Mouse (Mus musculus) erythroblast, embryonic 14.5 days (primary cell): ENCODE data around the gene Haus3. TPM values are rescaled to one million over a fixed set of nuclear protein-coding genes. Genes with fewer than 3 reads are reported as not detected.
A peak's percentile ranks its signal among the peaks of the same experiment; 100 is the strongest.

Experiments used
- H3K27me3 ChIP-seq: 2 replicates; pipeline ENCODE4 v1.6.1; 2012; ENCODE audit warnings: inconsistent platforms; ENCODE audit not compliant: control insufficient read depth
- H3K36me3 ChIP-seq: 2 replicates; pipeline ENCODE4 v1.6.1; 2012; ENCODE audit warnings: mild to moderate bottlenecking, inconsistent platforms; ENCODE audit not compliant: control insufficient read depth
- H3K4me1 ChIP-seq: 2 replicates; pipeline ENCODE4 v1.6.1; 2012; ENCODE audit warnings: inconsistent platforms; ENCODE audit not compliant: control insufficient read depth
- H3K4me3 ChIP-seq: replicated peaks from 2 replicates; pipeline ENCODE3; 2012; ENCODE audit warnings: moderate library complexity, mild to moderate bottlenecking, inconsistent platforms
- H3K9me3 ChIP-seq: 2 replicates; pipeline ENCODE4 v1.6.1; 2012; ENCODE audit warnings: low read length, inconsistent platforms, mixed read lengths; ENCODE audit not compliant: control insufficient read depth
- GATA1 ChIP-seq: IDR thresholded peaks from 2 replicates; pipeline ENCODE4 v1.6.1; 2012; ENCODE audit warnings: low read length, inconsistent platforms, mixed read lengths
- TAL1 ChIP-seq: IDR thresholded peaks from 3 replicates; pipeline ENCODE4 v1.6.1; 2012; ENCODE audit warnings: low read length, inconsistent platforms, mixed read lengths
- polyA plus RNA-seq: library from polyadenylated mRNA; stranded (reverse); fragments of >175 nt; gene quantifications from 2 replicates; pipeline ENCODE4 v1.2.3, GENCODE M21; 2012

Gene Haus3
- polyA plus RNA-seq, 1 experiment: 0.11 TPM

- H3K36me3 ChIP-seq: peaks cover 8% of the 10 kb centered on the region; the same call in 1 of the 2 replicates
- H3K27me3 ChIP-seq: no peaks in the 10 kb centered on the region
- peaks cover 3% of the 10 kb centered on the region; the same call in 1 of the 2 replicates for H3K4me1 ChIP-seq
- no peak overlapping the region for H3K4me3 ChIP-seq
- no peak for TF ChIP-seq GATA1
- no peak for TF ChIP-seq TAL1
- no peaks in the 10 kb centered on the region for H3K9me3 ChIP-seq
These were observed 8.5 kb upstream of the Haus3 start for GRCm38 (mm10) chr5:34177821-34178220.

- TF ChIP-seq GATA1: no peak
- TF ChIP-seq TAL1: no peak
- H3K4me3 ChIP-seq: no peak overlapping the region
- no peaks in the 10 kb centered on the region for H3K27me3 ChIP-seq
- H3K4me1 ChIP-seq: peaks cover 3% of the 10 kb centered on the region; the same call in 1 of the 2 replicates
- H3K9me3 ChIP-seq: no peaks in the 10 kb centered on the region
- peaks cover 8% of the 10 kb centered on the region; the same call in 1 of the 2 replicates for H3K36me3 ChIP-seq
These were observed 7.8 kb upstream of the Haus3 start for GRCm38 (mm10) chr5:34177091-34177490.

DNA sequence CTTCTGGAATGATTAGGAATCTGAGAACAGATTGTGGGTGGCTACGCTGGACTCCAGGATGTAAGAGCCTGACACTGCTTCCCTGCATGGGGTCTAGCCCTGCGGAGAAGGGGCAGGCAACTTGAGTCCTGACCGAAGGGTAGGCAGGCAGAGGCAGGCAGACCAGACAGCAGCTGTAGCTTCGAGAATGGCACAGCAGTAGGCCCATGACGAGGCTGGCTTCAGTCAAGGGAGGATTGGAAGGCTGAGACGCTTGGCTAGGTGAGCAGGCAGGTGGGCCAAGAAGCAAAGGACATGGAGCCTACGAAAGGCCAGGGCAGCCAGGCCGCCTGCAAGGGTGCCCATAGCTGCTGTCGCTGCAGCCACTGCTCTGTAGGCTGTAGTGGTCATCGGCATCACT, 7.4 kb upstream of the Haus3 start:
- Histone ChIP-seq H3K27me3 (no peaks in the 10 kb centered on the region), H3K9me3 (no peaks in the 10 kb centered on the region), H3K4me3 (no peak overlapping the region), H3K36me3 (peaks cover 8% of the 10 kb centered on the region; the same call in 1 of the 2 replicates), H3K4me1 (peaks cover 2% of the 10 kb centered on the region; the same call in 1 of the 2 replicates)
- no peak for TF ChIP-seq GATA1
- TF ChIP-seq TAL1: no peak

DNA sequence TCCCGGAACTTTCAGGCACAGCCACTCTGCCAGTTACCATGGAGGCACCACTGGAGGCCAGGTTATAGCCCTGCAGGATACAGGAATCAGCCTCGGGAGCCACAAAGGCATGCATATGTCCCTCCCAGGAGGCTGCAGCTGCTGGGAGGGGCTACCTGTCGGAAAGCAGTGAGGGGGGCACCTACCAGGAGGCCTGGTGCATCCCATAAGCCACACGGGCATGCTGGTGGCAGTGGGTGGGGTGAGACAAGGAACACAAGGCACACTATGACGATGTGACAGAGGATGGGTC, 6.0 kb upstream of the Haus3 start:
- H3K27me3 ChIP-seq: no peaks in the 10 kb centered on the region
- TF ChIP-seq GATA1 (no peak), TAL1 (no peak)
- H3K36me3 ChIP-seq: peaks cover 8% of the 10 kb centered on the region; the same call in 1 of the 2 replicates
- H3K4me3 ChIP-seq: no peak overlapping the region
- no peaks in the 10 kb centered on the region for H3K9me3 ChIP-seq
- H3K4me1 ChIP-seq: peaks cover 5% of the 10 kb centered on the region

GRCm38 (mm10) chr5:34174550-34175402, 5.4 kb upstream of the Haus3 start:
- Histone ChIP-seq H3K4me3 (no peak overlapping the region), H3K4me1 (peaks cover 10% of the 10 kb centered on the region), H3K36me3 (peaks cover 8% of the 10 kb centered on the region; the same call in 1 of the 2 replicates), H3K27me3 (no peaks in the 10 kb centered on the region), H3K9me3 (no peaks in the 10 kb centered on the region)
- no peak for TF ChIP-seq TAL1
- TF ChIP-seq GATA1: no peak

DNA sequence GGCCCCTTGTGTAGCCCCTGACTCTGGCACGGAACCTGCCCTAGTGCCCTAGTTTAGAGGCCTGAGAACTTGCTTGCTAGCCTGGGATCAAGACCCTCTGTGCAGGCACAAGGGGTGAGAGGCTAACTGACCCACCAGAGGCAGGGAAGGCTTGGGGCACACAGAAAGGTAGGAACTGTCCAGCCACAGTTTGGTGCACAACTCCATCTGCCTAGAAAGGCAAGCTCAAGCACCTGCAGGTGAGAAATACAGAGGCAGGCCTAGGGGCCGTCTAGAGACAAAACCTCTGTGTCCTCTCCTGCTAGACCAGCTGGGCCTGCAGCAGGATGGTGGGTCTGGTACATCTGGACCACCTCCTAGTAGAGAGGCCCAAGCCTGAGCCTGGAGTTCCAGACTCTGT, 4.7 kb upstream of the Haus3 start:
- no peak for TF ChIP-seq TAL1
- TF ChIP-seq GATA1: no peak
- Histone ChIP-seq H3K9me3 (no peaks in the 10 kb centered on the region), H3K36me3 (peaks cover 8% of the 10 kb centered on the region; the same call in 1 of the 2 replicates), H3K4me1 (peaks cover 12% of the 10 kb centered on the region), H3K27me3 (no peaks in the 10 kb centered on the region), H3K4me3 (no peak overlapping the region)

DNA sequence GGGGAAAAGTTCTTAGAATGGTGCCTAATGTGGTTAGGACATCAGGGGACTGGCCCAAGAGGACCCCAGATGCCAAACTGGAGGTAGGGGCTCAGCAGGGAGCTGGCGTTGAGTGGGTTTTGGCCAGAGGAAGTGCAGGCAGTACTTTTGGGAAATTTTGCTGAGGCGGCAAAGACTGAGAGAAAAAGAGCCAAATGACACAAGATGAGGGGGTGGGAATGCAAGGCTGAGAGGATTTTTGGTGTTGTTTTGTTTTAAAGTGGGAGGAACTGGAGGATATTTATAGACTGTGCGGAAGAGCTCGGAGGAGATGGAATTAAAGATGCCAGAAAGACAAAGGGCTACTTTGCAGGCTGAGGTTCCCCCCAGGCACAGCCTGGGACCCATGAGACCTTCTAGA, 1.4 kb upstream of the Haus3 start:
- Histone ChIP-seq H3K27me3 (no peaks in the 10 kb centered on the region), H3K9me3 (no peaks in the 10 kb centered on the region), H3K4me3 (no peak overlapping the region), H3K4me1 (peaks cover 28% of the 10 kb centered on the region), H3K36me3 (peaks cover 15% of the 10 kb centered on the region)
- TF ChIP-seq TAL1: no peak
- no peak for TF ChIP-seq GATA1

DNA sequence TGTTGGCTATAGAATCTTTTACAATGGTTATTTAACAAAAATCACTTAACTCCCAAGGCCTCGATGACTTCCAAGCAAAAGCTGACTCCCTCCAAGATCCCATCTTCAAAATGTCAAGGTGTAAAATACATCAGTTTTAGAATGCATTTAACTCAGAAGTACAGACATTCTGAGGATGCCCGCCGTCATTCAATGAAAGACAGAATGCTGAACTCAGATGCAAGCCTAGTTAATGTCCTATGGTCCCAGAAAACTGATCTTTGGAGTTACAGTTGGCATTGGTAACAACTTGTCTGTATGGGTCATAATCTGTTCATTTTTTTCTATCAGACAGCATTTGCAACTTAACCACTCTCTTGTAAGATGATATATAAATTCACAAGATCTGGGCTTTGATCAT, 627 bp upstream of the Haus3 start:
- H3K4me1 ChIP-seq: peaks cover 35% of the 10 kb centered on the region
- peak overlapping the region; percentile 88 for H3K4me3 ChIP-seq
- peaks cover 20% of the 10 kb centered on the region for H3K36me3 ChIP-seq
- no peaks in the 10 kb centered on the region for H3K27me3 ChIP-seq
- no peak for TF ChIP-seq TAL1
- no peak for TF ChIP-seq GATA1
- H3K9me3 ChIP-seq: no peaks in the 10 kb centered on the region

DNA sequence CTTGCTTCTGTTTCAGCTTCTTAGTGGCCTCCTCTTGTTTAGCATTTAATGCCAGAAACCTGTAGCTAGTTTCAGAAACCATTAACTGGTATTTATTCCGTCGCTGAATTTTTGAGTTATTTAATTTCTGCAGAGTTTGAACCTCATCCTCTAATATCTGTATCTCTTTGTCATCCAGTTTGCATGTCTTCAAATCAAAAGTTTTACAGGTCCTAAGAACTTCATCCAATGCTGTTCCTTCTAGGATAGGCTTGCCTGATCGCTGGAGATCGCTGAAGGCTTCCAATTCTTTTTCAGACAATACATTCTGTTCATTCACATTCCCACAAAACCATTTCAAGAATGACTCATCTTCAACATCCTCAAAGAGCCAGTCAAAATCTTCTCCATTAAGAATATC, 1.5 kb downstream of the Haus3 start:
- Histone ChIP-seq H3K36me3 (peaks cover 39% of the 10 kb centered on the region), H3K9me3 (no peaks in the 10 kb centered on the region), H3K27me3 (no peaks in the 10 kb centered on the region), H3K4me1 (peaks cover 42% of the 10 kb centered on the region), H3K4me3 (peak overlapping the region; percentile 88)
- TF ChIP-seq TAL1 (no peak), GATA1 (no peak)
